Mouse (Mus musculus) megakaryocyte, embryonic 14.5 days (primary cell): ENCODE results near the gene Cdc14a.

ENCODE experiments used
- FLI1 ChIP-seq: IDR thresholded peaks from 2 replicates; pipeline ENCODE4 v1.6.1; 2012; ENCODE audit warnings: low read length, inconsistent platforms, mixed read lengths
- GATA1 ChIP-seq: IDR thresholded peaks from 3 replicates; pipeline ENCODE4 v1.6.1; 2012; ENCODE audit warnings: mixed read lengths, low read length, inconsistent platforms, borderline replicate concordance

DNA sequence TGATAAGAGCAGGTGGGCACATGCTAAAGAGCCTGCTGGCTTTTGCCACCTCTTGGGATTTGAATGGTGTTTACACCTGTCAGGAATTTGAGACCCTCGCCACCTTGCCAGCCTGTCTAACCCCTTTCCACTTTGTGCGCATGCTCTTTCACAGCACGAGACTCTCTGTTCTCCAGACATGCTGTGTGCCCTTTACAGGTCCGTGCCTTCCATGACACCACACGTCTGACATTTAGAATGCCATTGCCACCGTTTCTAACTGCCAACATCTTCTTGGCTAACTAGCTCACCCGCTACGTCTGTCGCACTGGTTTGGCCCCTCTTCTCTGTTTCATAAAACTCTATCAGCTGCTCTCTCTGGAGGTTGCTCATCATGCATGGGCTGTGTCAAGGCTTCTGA is 20.5 kb upstream of the Cdc14a start:
- TF ChIP-seq GATA1: no peak
- no peak for TF ChIP-seq FLI1
